ENCODE assay signal across 17 mouse cellular contexts in genomic region chr4:33786027-33786426, GRCm38 (mm10).
"Had no signal": no experiment of that assay in that cellular context is flagged by ENCODE, and none has a peak within 500 bp of the region (broad histone marks: within the 10 kb centered on the region; RNA-seq: fewer than 3 reads in every experiment).

No protein-coding gene starts in this region.

- H3K27ac ChIP-seq: neural tube, embryonic 12.5 days; neural tube, embryonic 13.5 days; neural tube, embryonic 15.5 days; stomach, embryonic 15.5 days; stomach, postnatal 0 days had no signal

- H3K4me3 ChIP-seq: neural tube, embryonic 12.5 days; neural tube, embryonic 13.5 days; neural tube, embryonic 15.5 days; stomach, embryonic 15.5 days had no signal

- DNase-seq: retina, postnatal 1 day; right cerebral cortex, adult 18-20 months; right cerebral cortex, postnatal 14 days; right cerebral cortex, postnatal 25 days; right cerebral cortex, postnatal 4 days; spleen, adult 18-20 months; thymus, adult 18-20 months; thymus, adult 2 months; thymus, postnatal 14 days; thymus, postnatal 25 days; thymus, postnatal 36 days; thymus, postnatal 4 days had no signal

- H3K4me1 ChIP-seq: neural tube, embryonic 12.5 days; neural tube, embryonic 13.5 days; neural tube, embryonic 15.5 days; stomach, embryonic 15.5 days had no signal

- H3K9me3 ChIP-seq: neural tube, embryonic 12.5 days; neural tube, embryonic 13.5 days; neural tube, embryonic 15.5 days; stomach, embryonic 15.5 days had no signal

- H3K36me3 ChIP-seq: neural tube, embryonic 12.5 days; neural tube, embryonic 13.5 days; neural tube, embryonic 15.5 days; stomach, embryonic 15.5 days had no signal

- H3K4me2 ChIP-seq: neural tube, embryonic 12.5 days; neural tube, embryonic 13.5 days; neural tube, embryonic 15.5 days; stomach, embryonic 15.5 days had no signal

- H3K9ac ChIP-seq: neural tube, embryonic 12.5 days; neural tube, embryonic 13.5 days; neural tube, embryonic 15.5 days; stomach, embryonic 15.5 days had no signal

- H3K27me3 ChIP-seq: neural tube, embryonic 12.5 days; neural tube, embryonic 13.5 days; neural tube, embryonic 15.5 days; stomach, embryonic 15.5 days had no signal
